Mouse (Mus musculus) spleen, embryonic (tissue): ENCODE data around the gene Mustn1.

ENCODE experiments used
- CTCF ChIA-PET: fragments of 350-600 bp; sonication (Branson Sonifier 250); formaldehyde crosslinking; loops from one replicate; lab custom pipeline; 2022; lab: Charles Lee

Gene Mustn1

GRCm38 (mm10) chr14:30878958-30879571 lies at the start of gene Mustn1:
Gene Mustn1, plus strand, starts transcription at chr14:30879200.
- CTCF ChIA-PET, result no interaction called here

DNA sequence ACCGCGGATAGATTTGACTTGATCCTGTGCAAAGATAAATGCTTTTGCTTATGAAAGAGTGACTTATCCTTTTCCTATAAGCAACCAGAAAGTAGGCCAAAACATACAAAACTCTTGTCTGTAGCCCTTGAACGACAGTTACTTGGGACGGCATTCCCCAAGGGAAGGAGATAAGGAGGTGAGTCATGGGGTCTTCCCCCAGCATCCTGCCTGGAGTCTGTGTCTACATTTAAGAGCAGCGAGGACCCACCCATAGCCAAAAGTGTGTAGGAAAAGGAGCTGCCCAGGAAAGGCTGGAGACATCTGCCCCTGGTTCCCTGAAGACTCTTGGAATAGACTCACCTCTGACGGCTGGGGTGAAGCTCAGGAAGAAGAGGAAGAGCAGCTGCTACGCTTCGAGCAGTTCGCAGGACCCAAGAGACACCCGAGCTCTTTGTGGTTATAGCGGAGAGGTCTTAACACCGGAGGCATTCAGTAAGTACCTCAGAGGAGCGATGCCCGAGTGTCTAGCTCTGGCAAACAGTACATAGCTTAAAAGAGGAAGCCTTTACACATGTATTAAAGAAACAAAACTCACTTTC lies 41.5 kb upstream of the Mustn1 start:
- CTCF ChIA-PET, result interaction anchor here (0.7 kb wide), 1 partner anchor 27 kb away, joined by 3 read pairs; no protein-coding TSS in a partner anchor

DNA sequence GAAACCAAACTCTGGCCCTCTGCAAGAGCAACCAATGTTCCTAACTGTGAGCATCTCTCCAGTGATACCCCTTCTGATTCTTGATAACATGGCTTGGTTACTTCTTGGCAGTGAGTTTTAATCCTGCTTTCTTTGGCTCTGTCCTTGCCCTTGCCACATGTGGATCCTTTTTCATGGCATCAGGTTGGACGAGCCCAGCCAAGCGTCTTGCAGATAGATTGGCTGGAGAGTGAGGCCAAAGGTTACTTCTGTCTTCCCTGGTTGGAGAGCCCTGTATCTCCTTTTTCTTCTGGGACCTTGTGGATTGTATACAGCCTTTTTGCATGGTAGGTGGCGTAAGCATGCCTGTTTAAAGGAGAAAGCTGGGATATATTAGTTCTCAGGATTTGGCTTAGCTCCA lies 35.3 kb upstream of the Mustn1 start:
- CTCF ChIA-PET, result no interaction called here

DNA sequence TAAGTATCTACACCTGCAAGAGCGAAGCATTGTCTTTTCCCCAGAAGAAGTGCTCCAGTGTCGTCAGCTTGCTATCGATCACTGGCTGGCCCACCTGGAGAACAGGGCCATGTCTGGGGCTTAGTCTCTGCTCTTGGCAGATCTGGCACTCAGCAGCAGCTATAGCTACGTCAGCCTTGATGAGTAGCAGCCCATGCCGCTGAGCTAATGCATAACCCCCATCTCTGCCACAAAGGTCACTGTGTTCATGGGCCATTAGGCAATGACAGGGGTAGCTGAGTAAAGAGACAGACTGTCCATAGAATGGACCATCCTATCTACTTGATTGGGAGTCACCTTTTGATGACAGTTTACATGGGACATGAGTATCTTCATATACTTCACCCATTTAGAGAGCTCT lies 28.5 kb upstream of the Mustn1 start:
- CTCF ChIA-PET, result no interaction called here

DNA sequence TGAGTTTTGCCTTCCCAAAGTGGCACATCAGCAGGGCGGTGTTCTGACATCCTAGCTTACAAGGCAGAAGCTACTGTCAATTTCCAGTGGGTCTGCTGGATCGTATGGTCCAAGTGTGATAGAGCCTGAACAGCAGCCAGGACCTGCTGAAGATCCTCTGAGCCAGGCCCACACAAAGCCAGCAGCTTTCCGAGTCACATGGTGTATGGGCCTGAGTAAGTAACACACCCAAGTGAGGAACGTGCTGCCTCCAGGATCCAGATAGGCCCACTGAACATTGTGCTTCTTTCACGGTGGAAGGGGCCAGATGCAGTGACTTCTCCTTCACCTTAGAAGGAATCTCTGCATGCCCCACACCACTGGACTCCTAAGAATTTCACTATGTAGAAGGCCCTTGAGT lies 26.7 kb upstream of the Mustn1 start:
- CTCF ChIA-PET, result no interaction called here

GRCm38 (mm10) chr14:30855316-30855715 lies 23.7 kb upstream of the Mustn1 start:
- CTCF ChIA-PET, result interaction anchor here (0.8 kb wide), 1 partner anchor 10 kb away, joined by 9 read pairs; no protein-coding TSS in a partner anchor

GRCm38 (mm10) chr14:30856885-30857507 lies 22.0 kb upstream of the Mustn1 start:
- CTCF ChIA-PET, result no interaction called here

DNA sequence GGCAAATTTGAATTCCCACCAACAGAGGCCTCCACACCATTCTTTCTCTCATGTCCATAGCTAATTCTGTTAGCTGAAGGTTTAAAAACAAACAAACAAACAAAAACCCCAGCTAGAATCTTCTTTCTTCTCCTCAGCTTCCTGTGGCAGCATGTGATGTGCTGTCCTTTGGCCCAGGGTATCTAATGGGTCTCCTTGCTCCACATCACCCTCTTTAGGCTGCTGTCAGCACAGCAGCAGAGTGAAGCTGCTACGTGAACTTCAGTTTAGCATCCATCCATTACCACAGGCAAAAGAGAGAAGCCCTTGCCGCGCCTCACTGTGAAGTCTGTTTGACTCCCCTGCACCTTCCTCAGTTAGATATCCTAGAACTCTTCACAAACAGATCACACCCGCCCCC lies 21.0 kb upstream of the Mustn1 start:
- CTCF ChIA-PET, result no interaction called here

DNA sequence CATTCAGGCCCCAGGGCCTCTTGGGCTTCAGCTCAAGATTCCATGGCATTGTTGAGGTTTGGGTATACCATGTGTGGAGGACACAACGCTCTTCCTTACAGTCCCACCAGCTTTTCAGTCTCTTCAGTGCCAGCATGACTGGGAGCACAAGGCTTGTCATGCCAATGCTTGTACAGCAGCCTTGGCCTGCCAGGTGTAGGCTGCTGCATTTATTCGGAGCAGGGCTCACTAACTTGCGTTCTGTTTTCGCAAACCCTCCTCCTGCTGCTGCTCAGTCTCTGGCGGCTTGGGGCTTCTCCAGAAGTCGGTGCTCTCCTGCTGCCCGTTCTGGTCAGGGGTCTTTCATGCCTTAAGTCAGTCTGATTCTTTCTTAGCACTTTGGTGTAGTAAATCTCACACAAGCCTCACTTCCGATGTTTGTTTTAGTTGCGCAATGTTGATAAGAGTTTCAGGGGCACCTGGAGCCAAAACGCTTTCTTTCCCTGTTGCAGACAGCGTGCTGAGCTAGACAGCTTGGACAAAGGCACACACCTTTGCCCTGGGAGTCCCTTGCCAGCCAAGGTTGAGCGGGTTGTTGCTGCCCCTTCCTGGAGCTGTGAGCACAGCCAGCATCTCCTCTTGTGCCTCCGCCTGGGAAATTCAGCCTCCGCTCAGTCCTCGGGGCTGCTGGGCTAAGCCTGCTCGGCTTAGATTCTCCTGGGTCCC lies 17.4 kb upstream of the Mustn1 start:
- CTCF ChIA-PET, result no interaction called here

GRCm38 (mm10) chr14:30862368-30862767 lies 16.6 kb upstream of the Mustn1 start:
- CTCF ChIA-PET, result no interaction called here

GRCm38 (mm10) chr14:30865311-30865710 lies 13.7 kb upstream of the Mustn1 start:
- CTCF ChIA-PET, result interaction anchor here (0.5 to 0.6 kb wide), 3 partner anchors 11 to 552 kb away, joined by 3 to 9 read pairs (median 5); no protein-coding TSS in a partner anchor

DNA sequence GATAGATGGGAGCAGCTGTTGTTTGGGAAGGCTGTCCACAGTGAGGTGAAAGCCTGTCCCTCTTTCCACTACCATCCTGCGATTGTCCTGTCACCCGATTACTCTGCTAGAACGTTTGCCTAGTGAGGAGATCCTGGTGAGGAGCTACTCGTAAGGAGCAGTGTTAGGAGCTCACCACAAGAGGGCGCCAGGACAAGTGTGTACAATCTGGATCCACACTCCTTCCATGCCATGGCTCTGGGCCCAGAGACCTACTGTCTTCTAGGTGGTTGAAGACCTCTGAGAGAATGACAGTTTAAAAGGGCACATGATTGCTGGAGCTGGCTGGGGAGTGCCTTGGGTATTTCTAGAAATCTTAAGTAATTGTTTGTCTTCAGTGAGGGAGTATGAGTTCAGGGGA lies 12.0 kb upstream of the Mustn1 start:
- CTCF ChIA-PET, result no interaction called here

DNA sequence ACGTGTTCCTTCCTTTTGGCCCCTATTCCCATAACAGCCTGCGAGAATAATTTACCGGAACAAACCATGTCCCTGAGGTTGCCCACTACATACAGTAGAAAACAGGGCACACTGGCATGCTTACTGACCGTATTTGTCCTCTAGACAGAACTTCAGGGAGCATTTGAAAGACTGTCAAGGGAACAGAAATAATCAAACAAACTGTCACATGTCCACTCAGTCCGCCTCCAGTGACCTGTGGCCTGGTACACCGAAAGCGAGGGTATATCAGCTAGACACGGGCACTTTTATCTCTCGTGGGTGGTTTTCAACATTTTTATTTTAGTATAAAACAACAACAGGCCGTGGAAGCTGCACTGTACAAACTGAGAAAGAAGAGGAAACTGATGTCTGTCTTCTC lies 10.2 kb upstream of the Mustn1 start:
- CTCF ChIA-PET, result no interaction called here

GRCm38 (mm10) chr14:30869391-30869801 lies 9.6 kb upstream of the Mustn1 start:
- CTCF ChIA-PET, result no interaction called here

DNA sequence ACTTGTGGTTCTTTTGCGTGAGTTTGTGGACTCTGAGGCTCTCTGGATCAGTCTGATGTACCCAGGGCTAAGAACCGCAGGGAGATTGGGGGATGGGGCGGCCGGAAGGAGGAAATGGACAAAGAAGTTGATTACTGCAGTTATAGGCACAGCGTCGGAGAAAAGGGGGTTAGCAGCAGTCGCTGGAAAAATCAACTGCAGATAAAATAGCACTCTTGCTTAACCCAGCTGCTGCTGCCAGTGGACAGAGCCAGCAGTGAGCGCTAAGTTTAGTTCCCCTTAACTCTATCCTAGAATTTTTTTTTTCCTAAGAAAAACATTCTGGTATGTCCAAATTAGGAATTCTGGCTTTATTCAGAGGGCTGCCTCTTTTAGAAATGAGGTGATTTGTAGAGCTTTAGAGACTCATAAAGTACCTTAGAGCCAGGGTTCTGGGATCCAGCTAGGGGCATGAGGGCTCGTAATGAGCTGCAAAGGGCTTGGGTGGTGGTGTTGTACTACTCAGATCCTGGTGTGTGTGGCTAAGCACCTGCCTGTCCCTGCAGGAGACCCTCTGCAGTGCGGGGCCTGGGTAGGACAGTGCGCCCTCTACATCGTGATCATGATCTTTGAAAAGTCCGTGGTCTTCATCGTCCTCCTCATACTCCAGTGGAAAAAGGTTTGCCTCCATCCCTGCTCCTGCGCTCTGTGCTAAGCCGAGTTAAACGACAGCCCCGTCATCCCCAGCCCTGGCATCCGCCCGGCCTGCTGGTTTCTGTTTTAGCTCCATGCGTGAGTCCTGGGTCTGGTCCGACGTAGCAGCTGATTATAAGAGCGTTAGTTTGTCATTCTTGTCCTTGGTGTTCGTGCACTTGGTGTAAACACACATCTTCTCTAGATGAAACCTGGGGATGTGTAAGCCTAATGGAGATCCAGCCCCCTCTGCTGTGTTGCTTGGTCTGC lies 8.5 kb upstream of the Mustn1 start:
- CTCF ChIA-PET, result no interaction called here

DNA sequence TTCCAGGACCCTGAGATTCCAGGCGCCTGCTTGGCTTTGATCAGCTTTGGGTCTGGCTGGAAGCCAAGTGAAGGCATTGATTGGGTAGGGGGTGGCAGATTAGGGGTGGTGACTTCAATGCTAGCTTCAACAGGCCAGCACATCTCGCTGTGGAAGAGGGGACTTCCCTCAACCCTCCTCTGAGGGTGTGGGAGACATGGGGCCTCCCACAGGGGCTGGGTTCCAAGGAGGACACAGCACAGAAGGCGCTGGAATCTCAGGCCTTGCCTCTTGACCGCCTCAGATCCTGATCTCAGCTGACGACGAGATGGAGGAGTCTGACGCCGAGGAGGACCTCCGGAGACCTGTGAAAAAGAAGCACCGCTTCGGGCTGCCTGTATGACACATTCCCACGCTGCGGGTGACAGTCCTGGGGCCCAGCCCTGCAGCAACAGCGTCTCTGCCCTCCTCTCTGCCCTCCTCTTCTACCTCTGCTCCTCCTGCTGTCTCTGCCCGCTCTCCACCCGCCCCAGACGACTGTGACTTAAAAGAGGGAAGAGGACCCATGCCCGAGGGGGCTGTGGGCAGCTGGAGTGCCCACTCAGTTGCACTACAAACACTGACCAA lies 4.8 kb upstream of the Mustn1 start:
- CTCF ChIA-PET, result no interaction called here

- CTCF ChIA-PET, result no interaction called here
These were observed 3.7 kb upstream of the Mustn1 start for GRCm38 (mm10) chr14:30875130-30875865.

GRCm38 (mm10) chr14:30875955-30876354 lies 3.0 kb upstream of the Mustn1 start:
- CTCF ChIA-PET, result no interaction called here

GRCm38 (mm10) chr14:30876451-30876850 lies 2.5 kb upstream of the Mustn1 start:
- CTCF ChIA-PET, result no interaction called here

- CTCF ChIA-PET, result no interaction called here
These were observed 1.2 kb upstream of the Mustn1 start for GRCm38 (mm10) chr14:30877827-30878226.
